8 mouse cellular contexts compared by ENCODE assay signal in the genomic region with DNA sequence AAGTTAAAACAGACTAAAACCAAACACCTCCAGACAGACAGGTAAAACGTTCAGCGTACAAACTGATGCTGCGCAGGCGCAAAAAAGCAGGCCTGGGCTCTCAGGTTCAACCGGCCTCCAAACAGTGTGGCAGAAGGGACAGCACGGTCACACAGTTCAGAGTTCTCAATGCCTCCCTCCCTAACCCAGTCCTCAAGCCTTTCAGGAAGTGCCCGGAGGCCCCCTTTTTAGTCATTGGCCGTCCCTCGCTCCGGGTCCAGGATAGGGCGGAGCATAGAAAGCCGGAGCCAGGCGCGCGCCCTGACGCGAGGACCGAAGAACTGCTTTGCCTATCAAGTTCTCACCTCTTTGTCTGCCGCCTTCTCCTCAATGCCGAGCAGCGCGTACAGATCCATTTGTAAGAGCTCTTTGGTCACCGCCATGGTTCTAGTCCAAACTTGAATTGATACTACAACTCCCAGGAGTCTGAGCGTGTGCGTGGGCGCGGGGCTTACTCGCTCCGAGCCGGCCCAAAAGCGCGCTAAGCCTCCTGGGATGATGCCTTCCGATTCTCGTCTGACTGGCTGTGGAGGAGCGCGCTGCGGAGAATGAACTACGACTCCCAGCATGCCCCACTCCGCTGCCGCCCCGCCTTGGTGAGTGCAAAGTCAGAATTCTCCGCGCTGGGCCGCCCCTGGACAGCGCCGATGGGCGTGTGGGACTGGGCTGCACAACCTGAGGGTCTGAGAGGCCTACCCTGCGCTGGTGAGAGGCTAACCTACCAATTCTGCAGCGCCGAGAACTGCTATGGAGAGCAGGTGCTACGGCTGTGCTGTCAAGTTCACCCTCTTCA. TPM values are rescaled to one million over a fixed set of nuclear protein-coding genes. Genes with fewer than 3 reads are reported as not detected.
A peak's percentile ranks its signal among the peaks of the same experiment; 100 is the strongest.
DNase-seq lines count a peak whose midpoint lies in the region; ATAC-seq lines count a peak whose summit lies in the region.

Zfyve19 (plus strand) TSS at position 274 of the 832 bp plus-strand sequence.
Dnajc17 (minus strand) TSS at position 452 of the 832 bp plus-strand sequence.

- peaks cover 2% of the 10 kb centered on the region; the same call in 1 of the 2 replicates for H3K4me1 ChIP-seq in hindbrain, embryonic 11.5 days (replicated peaks; ENCODE audit: control insufficient read depth, insufficient read depth, low read length)

- peak; percentile 98 for ATAC-seq in hindbrain, embryonic 11.5 days (ENCODE audit: low FRiP score)

- H3K4me2 ChIP-seq in hindbrain, embryonic 11.5 days (replicated peaks; ENCODE audit: low read depth, low read length), result peak within 1 kb of the TSS; percentile 47

- H3K9ac ChIP-seq in hindbrain, embryonic 11.5 days (ENCODE audit: low read depth, low read length), result peak within 1 kb of the TSS; percentile 74

- peak within 1 kb of the TSS; percentile 71 for H3K27ac ChIP-seq in hindbrain, embryonic 11.5 days (ENCODE audit: low read depth, low read length)

- H3K27me3 ChIP-seq in hindbrain, embryonic 11.5 days (ENCODE audit: control insufficient read depth, insufficient read depth, low read length), result no peaks in the 10 kb centered on the region

- no peaks in the 10 kb centered on the region for H3K9me3 ChIP-seq in hindbrain, embryonic 11.5 days (ENCODE audit: control insufficient read depth, low read length)

- H3K36me3 ChIP-seq in hindbrain, embryonic 11.5 days (ENCODE audit: control insufficient read depth, insufficient read depth, low read length), result no peaks in the 10 kb centered on the region

- WGBS in hindbrain, embryonic 11.5 days, result under 1% methylated on average over 51 of the region's 51 CpGs

- peak; percentile 96 for DNase-seq in Muller cell, postnatal 12 days (ENCODE audit: inconsistent ontology term)
- peak; percentile 96 for DNase-seq in cerebellum, adult 9-11 months
- peak; percentile 96 to 98 for DNase-seq in frontal cortex, adult 2 months (ENCODE audit: extremely low spot score in 1 of 2, low spot score in 1 of 2)
- DNase-seq in hindbrain, embryonic 11.5 days (ENCODE audit: low spot score), result peak; percentile 96
- peak; percentile 93 to 96 for DNase-seq in layer of hippocampus, postnatal 10 days (ENCODE audit: low spot score in 2 of 2)
- DNase-seq in lung, postnatal 10 days, result peak; percentile 98
- DNase-seq in ovary, postnatal 36 days (ENCODE audit: low spot score), result peak; percentile 93
- DNase-seq in thymus, postnatal 25 days, result peak; percentile 93

- peak within 1 kb of the TSS; percentile 49 for H3K4me3 ChIP-seq in hindbrain, embryonic 11.5 days (ENCODE audit: low read depth, low read length)

RNA-seq across cellular contexts. Expression of gene Zfyve19, which starts in this region (rescaled TPM):
- 48.3 and 78.0 TPM in 2 replicates for polyA plus RNA-seq in frontal cortex, adult 2 months (2012; rRNA removed)
- polyA plus RNA-seq in hindbrain, embryonic 11.5 days (2014; fragmentation: Nextera tagmentation; extraction: Ambion mirVana), result 42.9 and 46.2 TPM in 2 replicates
- 10 to 100 TPM; 38.4 to 46.9 TPM for total RNA-seq in layer of hippocampus, postnatal 10 days (2021)

RNA-seq across cellular contexts. Expression of gene Dnajc17, which starts in this region (rescaled TPM):
- 35.4 and 40.1 TPM in 2 replicates for polyA plus RNA-seq in frontal cortex, adult 2 months (2012; rRNA removed)
- polyA plus RNA-seq in hindbrain, embryonic 11.5 days (2014; fragmentation: Nextera tagmentation; extraction: Ambion mirVana), result 22.0 and 22.2 TPM in 2 replicates
- total RNA-seq in layer of hippocampus, postnatal 10 days (2021), result 10 to 100 TPM; 19.0 to 22.6 TPM

Comparison
In these comparisons a context has a peak if more than half of its experiments do, and no peak if none do; other contexts are left out.
1. Peak in every context shown above with its lines: DNase-seq, ATAC-seq, H3K4me3 ChIP-seq and H3K27ac ChIP-seq.